Mouse (Mus musculus) T-helper 2 cell (primary cell): ENCODE results near the gene Rtkn2.

Source experiments
- in situ Hi-C: fragments of 300-600 bp; cut with MboI, MseI; formaldehyde crosslinking; loops from one replicate; pipeline ENCODE4 v1.15.1; 2025; ENCODE audit warnings: high pct_unique_total_duplicates

Gene Rtkn2

GRCm38 (mm10) chr10:68102566-68102965, 123.2 kb downstream of the Rtkn2 start:
- in situ Hi-C loops = loop anchor here (10.0 kb wide), 1 partner anchor 1312 kb away; no protein-coding TSS in a partner anchor

- in situ Hi-C loops = loop anchor here (10.0 kb wide), 1 partner anchor 1312 kb away; no protein-coding TSS in a partner anchor
These were observed 123.9 kb downstream of the Rtkn2 start for GRCm38 (mm10) chr10:68103078-68103855.

- in situ Hi-C loops = loop anchor here (10.0 kb wide), 1 partner anchor 1311 kb away; no protein-coding TSS in a partner anchor
These were observed 124.6 kb downstream of the Rtkn2 start for GRCm38 (mm10) chr10:68103988-68104387.

GRCm38 (mm10) chr10:68104481-68104880, 125.1 kb downstream of the Rtkn2 start:
- in situ Hi-C loops = loop anchor here (10.0 kb wide), 1 partner anchor 1310 kb away; no protein-coding TSS in a partner anchor

GRCm38 (mm10) chr10:68104881-68105781, 125.8 kb downstream of the Rtkn2 start:
- in situ Hi-C loops = loop anchor here (10.0 kb wide), 1 partner anchor 1310 kb away; no protein-coding TSS in a partner anchor

- in situ Hi-C loops = loop anchor here (10.0 kb wide), 1 partner anchor 1308 kb away; no protein-coding TSS in a partner anchor
These were observed 127.1 kb downstream of the Rtkn2 start for GRCm38 (mm10) chr10:68106351-68106950.

GRCm38 (mm10) chr10:68107716-68108115, 128.3 kb downstream of the Rtkn2 start:
- in situ Hi-C loops = loop anchor here (10.0 kb wide), 1 partner anchor 1307 kb away; no protein-coding TSS in a partner anchor
